Mouse (Mus musculus): ENCODE results near the gene Olfr492. TPM values are rescaled to one million over a fixed set of nuclear protein-coding genes. Genes with fewer than 3 reads are reported as not detected.

Gene Olfr492
- polyA plus RNA-seq (2016; fragmentation: Nextera tagmentation; extraction: Ambion mirVana) = not detected in 2 replicates

GRCm38 (mm10) chr7:108323574-108323973 lies at the start of gene Olfr492:
Gene Olfr492, minus strand, starts transcription at chr7:108323674.
- Histone ChIP-seq H3K36me3 (no peaks in the 10 kb centered on the region), H3K9me3 (replicated peaks) (no peaks in the 10 kb centered on the region), H3K4me1 (no peaks in the 10 kb centered on the region), H3K4me3 (no peak within 1 kb of the TSS), H3K27ac (replicated peaks) (no peak within 1 kb of the TSS), H3K27me3 (ENCODE audit: low read depth, poor library complexity, severe bottlenecking) (no peaks in the 10 kb centered on the region)
- no peak for DNase-seq (ENCODE audit: low spot score)
- WGBS = 81% methylated on average over 2 of the region's 2 CpGs

- no peak within 1 kb of the TSS for H3K27ac ChIP-seq (replicated peaks)
- 90% methylated on average over 3 of the region's 3 CpGs for WGBS
- H3K4me1 ChIP-seq = no peaks in the 10 kb centered on the region
- no peaks in the 10 kb centered on the region for H3K27me3 ChIP-seq (ENCODE audit: low read depth, poor library complexity, severe bottlenecking)
- no peak within 1 kb of the TSS for H3K4me3 ChIP-seq
- DNase-seq (ENCODE audit: low spot score) = no peak
- H3K9me3 ChIP-seq (replicated peaks) = no peaks in the 10 kb centered on the region
- no peaks in the 10 kb centered on the region for H3K36me3 ChIP-seq
Observed at GRCm38 (mm10) chr7:108365035-108365434, 41.6 kb upstream of the Olfr492 start, which contains the start of gene Olfr494. Gene Olfr494, plus strand, starts transcription at chr7:108365335.

- no peaks in the 10 kb centered on the region for H3K27me3 ChIP-seq (ENCODE audit: low read depth, poor library complexity, severe bottlenecking)
- WGBS = 78% methylated on average over 1 of the region's 1 CpGs
- no peak within 1 kb of the TSS for H3K4me3 ChIP-seq
- no peaks in the 10 kb centered on the region for H3K36me3 ChIP-seq
- no peaks in the 10 kb centered on the region for H3K9me3 ChIP-seq (replicated peaks)
- no peak within 1 kb of the TSS for H3K27ac ChIP-seq (replicated peaks)
- H3K4me1 ChIP-seq = no peaks in the 10 kb centered on the region
- DNase-seq (ENCODE audit: low spot score) = no peak
Observed at GRCm38 (mm10) chr7:108346879-108347278, 23.4 kb upstream of the Olfr492 start, which contains the start of gene Olfr493. Gene Olfr493, minus strand, starts transcription at chr7:108346979.

- WGBS = 60% methylated on average over 1 of the region's 1 CpGs
- no peaks in the 10 kb centered on the region for H3K27me3 ChIP-seq (ENCODE audit: low read depth, poor library complexity, severe bottlenecking)
Observed at GRCm38 (mm10) chr7:108313151-108313550, 10.3 kb downstream of the Olfr492 start, which contains the start of gene Olfr491. Gene Olfr491, plus strand, starts transcription at chr7:108313451.

GRCm38 (mm10) chr7:108288834-108289233 lies 34.6 kb downstream of the Olfr492 start, which contains the start of gene Olfr490:
Gene Olfr490, minus strand, starts transcription at chr7:108288934.
- Histone ChIP-seq H3K27me3 (ENCODE audit: low read depth, poor library complexity, severe bottlenecking) (no peaks in the 10 kb centered on the region), H3K4me1 (no peaks in the 10 kb centered on the region), H3K4me3 (no peak within 1 kb of the TSS), H3K9me3 (replicated peaks) (no peaks in the 10 kb centered on the region), H3K27ac (replicated peaks) (no peak within 1 kb of the TSS), H3K36me3 (no peaks in the 10 kb centered on the region)
- DNase-seq (ENCODE audit: low spot score) = no peak

More at GRCm38 (mm10) chr7:108313151-108313550, 10.3 kb downstream of the Olfr492 start, which contains the start of gene Olfr491:
- H3K9me3 ChIP-seq (replicated peaks) = no peaks in the 10 kb centered on the region
- H3K27ac ChIP-seq (replicated peaks) = no peak within 1 kb of the TSS
- H3K36me3 ChIP-seq = no peaks in the 10 kb centered on the region
- no peak for DNase-seq (ENCODE audit: low spot score)
- no peak within 1 kb of the TSS for H3K4me3 ChIP-seq
- no peaks in the 10 kb centered on the region for H3K4me1 ChIP-seq

Other genes with a start within 250 kb of the Olfr492 start
- gene Olfr481, start 243.8 kb downstream of the Olfr492 start, polyA plus RNA-seq (2016; fragmentation: Nextera tagmentation; extraction: Ambion mirVana) = not detected in 2 replicates
- gene Olfr482, start 226.1 kb downstream of the Olfr492 start, polyA plus RNA-seq (2016; fragmentation: Nextera tagmentation; extraction: Ambion mirVana) = 0.05 TPM in 1 of 2 replicates, not detected in the other
- gene Olfr483, start 222.8 kb downstream of the Olfr492 start, polyA plus RNA-seq (2016; fragmentation: Nextera tagmentation; extraction: Ambion mirVana) = not detected in 2 replicates
- gene Olfr484, start 196.2 kb downstream of the Olfr492 start, polyA plus RNA-seq (2016; fragmentation: Nextera tagmentation; extraction: Ambion mirVana) = not detected in 2 replicates
- not detected in 2 replicates for gene Olfr485, start 163.8 kb downstream of the Olfr492 start, polyA plus RNA-seq (2016; fragmentation: Nextera tagmentation; extraction: Ambion mirVana)
- gene Olfr486, start 150.9 kb downstream of the Olfr492 start, polyA plus RNA-seq (2016; fragmentation: Nextera tagmentation; extraction: Ambion mirVana) = not detected in 2 replicates
- gene Olfr487, start 109.0 kb downstream of the Olfr492 start, polyA plus RNA-seq (2016; fragmentation: Nextera tagmentation; extraction: Ambion mirVana) = not detected in 2 replicates
- gene Olfr488, start 65.3 kb downstream of the Olfr492 start, polyA plus RNA-seq (2016; fragmentation: Nextera tagmentation; extraction: Ambion mirVana) = not detected in 2 replicates
- gene Olfr490, start 34.7 kb downstream of the Olfr492 start, polyA plus RNA-seq (2016; fragmentation: Nextera tagmentation; extraction: Ambion mirVana) = not detected in 2 replicates
- gene Olfr491, start 10.2 kb downstream of the Olfr492 start, polyA plus RNA-seq (2016; fragmentation: Nextera tagmentation; extraction: Ambion mirVana) = not detected in 2 replicates
- not detected in 2 replicates for gene Olfr493, start 23.3 kb upstream of the Olfr492 start, polyA plus RNA-seq (2016; fragmentation: Nextera tagmentation; extraction: Ambion mirVana)
- not detected in 2 replicates for gene Olfr494, start 41.7 kb upstream of the Olfr492 start, polyA plus RNA-seq (2016; fragmentation: Nextera tagmentation; extraction: Ambion mirVana)
- gene Olfr495, start 69.5 kb upstream of the Olfr492 start, polyA plus RNA-seq (2016; fragmentation: Nextera tagmentation; extraction: Ambion mirVana) = not detected in 2 replicates
- not detected in 2 replicates for gene Olfr497, start 96.7 kb upstream of the Olfr492 start, polyA plus RNA-seq (2016; fragmentation: Nextera tagmentation; extraction: Ambion mirVana)
- gene Olfr498, start 141.7 kb upstream of the Olfr492 start, polyA plus RNA-seq (2016; fragmentation: Nextera tagmentation; extraction: Ambion mirVana) = not detected in 2 replicates
- not detected in 2 replicates for gene Olfr502, start 201.4 kb upstream of the Olfr492 start, polyA plus RNA-seq (2016; fragmentation: Nextera tagmentation; extraction: Ambion mirVana)
- not detected in 2 replicates for gene Olfr503, start 220.9 kb upstream of the Olfr492 start, polyA plus RNA-seq (2016; fragmentation: Nextera tagmentation; extraction: Ambion mirVana)
- not detected in 2 replicates for gene Olfr504, start 242.1 kb upstream of the Olfr492 start, polyA plus RNA-seq (2016; fragmentation: Nextera tagmentation; extraction: Ambion mirVana)

All from midbrain, embryonic 10.5 days (tissue).